Mouse (Mus musculus) liver, adult (tissue): ENCODE data around the gene Dync1i1.

Source experiments
- GATA4 ChIP-seq: IDR thresholded peaks from 2 replicates; pipeline ENCODE4 v1.6.1; 2014; ENCODE audit warnings: mild to moderate bottlenecking, low read length; ENCODE audit not compliant: insufficient replicate concordance

The Dync1i1 gene

DNA sequence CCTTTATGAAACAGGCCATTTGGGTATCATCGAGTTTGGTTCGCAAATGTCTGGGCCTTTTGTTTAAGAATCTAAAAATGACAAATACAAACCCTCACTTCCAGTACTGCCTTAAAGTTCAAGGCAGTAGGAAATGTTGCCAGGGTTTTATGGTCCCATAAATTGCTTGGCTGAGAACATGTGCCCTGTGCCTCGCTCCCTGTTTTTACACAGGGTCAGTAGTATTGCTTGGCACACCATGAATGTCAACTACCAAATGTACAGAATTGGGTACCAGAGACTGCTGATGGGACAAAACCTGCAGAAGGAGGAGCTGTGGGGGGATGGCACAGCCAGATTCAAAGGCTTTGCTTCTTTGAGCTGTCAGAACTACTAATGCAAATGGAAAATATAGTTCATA, 100.0 kb downstream of the Dync1i1 start:
- no peak for TF ChIP-seq GATA4

DNA sequence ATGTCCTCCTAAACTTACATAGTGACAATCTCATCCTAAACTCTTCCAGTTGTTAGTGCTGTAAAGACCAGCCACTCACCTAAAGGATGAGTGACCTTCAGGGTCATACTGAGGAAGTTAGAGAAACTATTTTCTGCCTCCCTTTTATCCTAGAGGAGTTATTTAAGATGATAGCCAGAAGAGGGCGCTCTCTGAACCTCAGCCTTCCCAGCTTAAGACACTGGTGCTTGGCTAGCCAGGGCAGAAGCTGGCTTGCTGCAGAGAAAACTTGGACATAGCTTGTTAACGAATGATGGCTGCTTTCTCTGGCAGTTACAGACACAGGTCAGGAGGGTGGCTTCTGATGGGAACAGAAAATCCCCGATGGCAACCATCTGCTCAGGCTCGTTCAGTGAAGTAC, 101.6 kb downstream of the Dync1i1 start:
- no peak for TF ChIP-seq GATA4

DNA sequence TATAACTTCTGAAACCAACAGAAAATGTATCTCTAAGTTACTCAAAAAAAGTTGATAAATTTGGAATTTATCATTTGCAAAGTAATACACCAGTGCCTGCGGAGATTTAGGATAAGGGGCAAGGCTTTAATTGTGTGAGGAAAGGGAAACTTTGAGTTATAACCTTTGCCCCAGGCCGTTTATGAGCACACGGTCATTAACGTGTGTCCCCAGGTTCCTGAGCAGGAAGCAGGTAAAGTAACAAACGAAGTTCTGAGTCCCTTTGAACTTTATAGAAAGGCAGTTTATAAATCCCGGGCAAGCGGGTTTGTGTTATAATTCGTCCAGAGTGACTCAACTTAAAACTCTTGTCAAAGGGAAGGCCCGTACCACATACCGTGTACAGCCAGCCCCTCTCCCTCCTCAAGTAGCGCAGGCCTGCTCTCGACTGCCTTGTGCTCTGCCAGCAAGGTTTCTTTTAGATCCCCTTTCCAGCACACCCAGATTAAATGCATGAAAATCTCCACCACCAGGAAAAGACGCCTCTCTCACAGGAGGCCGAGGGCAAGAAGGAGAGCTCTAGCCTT, 103.1 kb downstream of the Dync1i1 start:
- TF ChIP-seq GATA4 = no peak

DNA sequence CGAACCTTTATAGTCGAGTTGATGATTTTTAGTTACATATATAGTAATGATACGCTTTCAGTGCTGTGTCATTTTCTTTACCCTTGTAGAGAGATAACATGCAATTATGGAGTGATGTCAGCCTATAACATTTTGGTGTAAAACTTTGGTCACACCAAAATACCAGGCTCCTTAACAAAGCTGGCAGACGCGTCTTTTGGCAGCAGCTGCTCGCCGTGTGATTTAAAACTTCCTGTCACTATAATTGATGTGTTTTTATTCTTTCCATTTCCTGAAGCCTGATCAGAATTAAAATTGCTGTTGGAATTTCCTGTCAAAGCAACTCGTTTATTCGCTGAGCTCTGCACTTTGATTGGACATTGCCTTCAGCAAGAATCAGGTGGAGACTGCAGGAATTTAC, 103.7 kb downstream of the Dync1i1 start:
- TF ChIP-seq GATA4 = no peak

DNA sequence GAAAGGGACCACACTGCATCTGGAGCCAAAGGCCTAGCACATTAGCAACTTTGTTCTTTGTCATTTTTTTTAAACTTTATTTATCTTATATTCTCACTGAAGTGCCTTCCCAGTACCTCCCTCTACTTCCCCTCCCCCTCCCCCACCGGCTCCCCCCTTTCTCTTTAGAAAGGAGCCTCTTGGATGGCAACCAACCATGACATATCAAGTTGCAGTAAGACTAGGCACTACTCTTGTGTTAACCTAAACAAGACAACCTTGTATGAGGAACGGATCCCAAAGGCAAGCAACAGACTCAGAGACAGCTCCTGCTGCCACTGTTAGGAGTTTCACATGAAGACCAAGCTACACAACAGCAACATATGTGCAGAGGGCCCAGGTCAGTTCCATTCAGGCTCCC, 105.3 kb downstream of the Dync1i1 start:
- no peak for TF ChIP-seq GATA4

DNA sequence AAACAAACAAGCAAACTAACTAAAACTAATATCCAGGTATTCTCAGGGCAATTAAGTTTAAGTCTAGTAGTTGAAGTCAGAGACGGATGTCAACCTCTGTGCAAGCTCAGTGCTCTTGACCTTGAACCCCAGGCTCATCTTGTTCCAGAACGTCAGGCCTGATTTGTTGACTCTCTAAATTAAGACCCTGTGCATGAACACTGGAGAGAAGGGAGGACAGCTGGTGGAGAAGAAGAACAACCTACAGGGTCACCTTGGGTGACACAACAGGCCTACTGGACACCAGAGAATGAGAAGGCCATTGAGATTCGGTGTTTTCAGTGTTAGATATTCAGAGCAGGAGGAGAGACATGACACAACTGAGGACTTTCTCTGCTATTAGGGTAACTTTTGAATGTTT, 105.8 kb downstream of the Dync1i1 start:
- TF ChIP-seq GATA4 = no peak

DNA sequence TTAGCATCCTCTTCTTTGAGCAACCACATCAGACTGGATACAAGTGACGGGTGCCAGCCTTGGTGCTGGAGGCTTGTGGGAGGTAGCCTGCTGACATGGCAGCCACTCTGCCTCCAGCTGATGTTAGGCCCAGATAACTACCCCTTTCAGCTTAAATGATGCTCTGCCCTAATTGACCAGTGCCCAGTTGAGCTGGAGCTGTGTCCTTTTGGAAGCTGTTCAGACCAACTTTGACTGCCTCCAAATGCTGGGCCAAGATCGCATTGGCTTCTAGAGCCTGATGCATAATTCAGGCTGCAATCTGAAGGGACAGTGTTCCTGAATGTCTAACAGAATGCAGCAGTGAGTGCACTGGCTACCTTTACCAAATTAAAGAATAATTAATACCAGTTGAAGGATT, 107.4 kb downstream of the Dync1i1 start:
- TF ChIP-seq GATA4 = no peak

DNA sequence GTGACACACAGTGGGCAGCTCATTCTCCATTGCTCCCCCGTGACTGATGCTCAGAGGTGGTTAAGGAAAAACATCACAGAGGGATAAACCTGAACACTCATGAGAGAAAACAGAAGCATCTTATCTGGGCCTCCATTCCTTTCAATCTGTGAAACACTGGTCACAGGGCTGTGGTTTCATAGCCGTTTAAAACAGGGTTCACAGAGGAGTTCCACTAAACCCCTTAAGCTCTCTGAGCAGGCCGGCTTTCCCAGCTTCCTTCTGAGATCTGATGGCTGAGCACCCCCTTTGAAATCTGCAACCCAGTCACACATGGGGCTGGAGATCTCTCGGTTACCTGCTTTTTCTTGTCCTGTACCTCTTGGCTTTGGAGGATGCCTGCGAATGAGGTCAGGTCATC, 117.0 kb downstream of the Dync1i1 start:
- TF ChIP-seq GATA4 = no peak

DNA sequence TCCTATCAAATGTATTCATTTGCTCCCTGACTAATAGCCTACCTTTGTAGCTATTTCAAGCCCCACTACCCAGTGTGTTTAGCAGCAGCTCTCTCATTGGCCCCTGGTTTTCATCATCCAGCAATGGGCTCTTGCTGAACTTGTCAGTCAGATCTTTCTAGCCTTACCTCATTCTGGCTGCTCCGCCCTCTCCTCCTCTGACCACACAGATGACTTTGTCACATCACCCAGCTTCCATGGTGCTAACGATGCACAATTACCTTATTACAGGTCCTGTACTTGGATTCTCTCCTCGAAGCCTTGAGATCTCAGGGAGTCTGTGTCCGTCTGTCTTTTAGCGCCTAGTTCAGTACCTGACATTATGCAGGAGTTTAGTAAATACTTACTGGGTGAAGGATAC, 120.7 kb downstream of the Dync1i1 start:
- TF ChIP-seq GATA4 = no peak

DNA sequence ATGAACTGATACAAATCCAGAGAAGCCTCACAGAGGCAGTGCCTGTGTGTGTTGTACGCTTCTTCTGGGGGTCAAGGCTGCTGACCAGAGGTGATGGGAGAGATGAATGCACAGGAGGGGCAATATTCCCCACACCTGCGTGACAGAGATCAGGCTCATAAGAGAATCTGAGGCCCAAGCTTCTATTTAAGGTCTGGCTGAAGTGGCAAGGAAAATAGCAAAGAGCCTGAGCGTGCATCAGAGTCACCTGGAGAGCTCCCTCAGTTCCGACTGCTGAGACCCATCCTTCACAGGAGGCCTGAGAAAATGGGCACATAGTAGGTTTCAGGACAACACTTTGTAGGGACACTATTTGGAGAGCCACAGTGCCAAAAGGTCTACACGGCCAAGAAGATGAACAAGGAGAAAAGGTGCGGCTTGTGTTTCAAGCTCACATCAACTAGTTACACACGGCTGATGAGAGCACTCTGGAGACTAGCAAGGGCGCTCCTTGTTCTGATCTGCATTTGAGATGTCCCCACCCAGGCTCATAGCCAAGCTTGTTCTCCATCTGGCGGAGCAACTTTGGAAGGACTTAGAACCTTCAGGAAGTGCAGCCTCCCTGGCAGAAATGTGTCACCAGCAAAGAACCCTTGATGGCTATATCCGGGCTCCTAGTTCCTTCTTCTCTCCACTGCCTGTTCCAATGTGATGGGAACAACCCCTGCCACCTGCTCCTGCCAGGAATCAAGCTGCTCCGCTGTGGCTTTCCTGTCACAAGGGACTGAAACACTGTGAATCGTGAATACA, 128.8 kb downstream of the Dync1i1 start:
- no peak for TF ChIP-seq GATA4

DNA sequence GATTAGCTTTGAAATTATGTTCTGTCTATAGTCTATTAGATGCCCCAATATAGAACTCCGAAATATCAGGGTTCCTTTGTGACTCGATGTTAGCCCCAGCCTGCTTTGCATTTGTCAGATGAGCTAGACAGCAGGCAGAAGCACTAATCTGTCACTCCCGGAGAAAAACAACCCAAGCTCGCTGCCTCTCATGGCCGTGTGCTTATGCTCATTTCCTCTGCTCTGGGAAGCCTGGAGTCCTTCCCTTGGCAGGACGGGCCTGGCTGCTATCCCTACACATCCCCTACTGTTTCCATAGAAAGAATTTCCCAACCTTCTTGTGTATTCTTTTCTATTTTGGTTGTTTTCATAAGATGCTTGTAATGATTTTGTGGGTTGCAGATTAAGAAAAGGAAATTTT, 130.1 kb downstream of the Dync1i1 start:
- TF ChIP-seq GATA4 = no peak

DNA sequence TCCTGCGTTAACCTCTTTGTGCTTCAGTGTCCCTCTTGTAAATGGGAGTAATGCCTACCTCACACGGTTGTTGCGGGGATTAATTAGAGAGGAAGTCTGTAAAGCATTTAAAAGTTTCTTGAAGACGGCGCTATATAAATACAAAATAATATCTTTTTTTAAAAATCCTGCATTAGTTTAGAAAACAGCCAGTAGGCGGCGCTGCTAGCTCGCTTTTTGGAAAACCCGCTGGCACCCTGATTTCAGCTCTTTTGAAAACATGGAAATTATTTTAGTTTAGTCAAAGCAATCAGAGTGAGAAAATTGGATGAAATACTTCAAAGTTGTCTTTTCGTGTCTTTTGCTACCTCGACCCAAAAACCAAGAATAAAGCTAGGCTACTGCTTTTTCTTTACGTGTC, 132.9 kb downstream of the Dync1i1 start:
- no peak for TF ChIP-seq GATA4

DNA sequence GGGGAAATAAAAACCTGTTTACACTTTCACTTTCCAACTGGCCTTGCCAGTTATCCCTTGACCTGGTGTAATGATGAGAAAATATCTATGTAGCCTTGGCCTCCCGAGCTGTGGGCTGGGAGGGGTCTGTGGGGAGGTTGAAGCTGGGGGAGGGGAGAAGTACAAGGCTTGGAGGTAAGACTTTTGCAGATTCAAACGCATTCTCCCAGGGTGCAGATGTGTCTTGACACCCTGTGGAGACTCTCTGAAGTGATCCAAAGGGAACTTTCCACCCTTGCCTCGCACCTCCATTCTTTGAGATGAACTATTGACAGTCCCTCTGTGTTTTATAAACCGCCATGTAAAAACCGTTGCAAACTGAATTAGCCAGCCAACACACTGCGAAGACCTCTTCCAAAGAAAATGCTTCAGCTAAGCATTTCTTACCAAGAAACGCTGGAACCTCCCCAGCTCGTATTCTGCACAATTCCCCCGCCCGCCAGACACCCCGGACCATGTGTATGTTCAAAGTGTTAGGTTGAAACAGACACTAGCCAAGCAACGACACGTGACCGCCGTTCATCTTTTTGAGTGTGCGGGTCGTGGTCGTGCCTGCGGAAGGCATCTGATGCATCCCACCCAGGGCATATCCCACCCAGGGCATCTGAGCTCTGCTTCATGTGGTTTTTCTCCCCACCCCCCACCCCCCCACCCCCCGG, 133.6 kb downstream of the Dync1i1 start:
- no peak for TF ChIP-seq GATA4

DNA sequence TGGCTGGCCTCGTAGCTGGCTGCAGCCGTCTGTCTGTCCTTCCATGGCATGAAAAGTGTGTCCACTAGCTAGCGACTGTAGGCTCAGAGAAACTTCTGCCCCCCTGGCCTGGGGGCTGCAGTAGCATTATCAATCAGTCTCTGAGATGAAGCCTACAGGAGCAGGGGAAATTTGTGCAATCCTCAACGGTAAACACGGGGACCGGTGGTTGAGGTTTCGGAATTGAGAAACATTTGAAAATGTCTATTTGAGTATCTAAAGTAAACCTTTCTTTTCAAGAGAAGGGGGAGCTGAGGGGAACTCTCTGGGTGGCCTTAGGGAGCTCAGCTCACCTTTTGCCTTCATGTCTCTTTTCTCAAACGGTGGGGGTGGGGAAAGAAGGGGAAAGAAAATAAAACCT, 134.2 kb downstream of the Dync1i1 start:
- no peak for TF ChIP-seq GATA4

DNA sequence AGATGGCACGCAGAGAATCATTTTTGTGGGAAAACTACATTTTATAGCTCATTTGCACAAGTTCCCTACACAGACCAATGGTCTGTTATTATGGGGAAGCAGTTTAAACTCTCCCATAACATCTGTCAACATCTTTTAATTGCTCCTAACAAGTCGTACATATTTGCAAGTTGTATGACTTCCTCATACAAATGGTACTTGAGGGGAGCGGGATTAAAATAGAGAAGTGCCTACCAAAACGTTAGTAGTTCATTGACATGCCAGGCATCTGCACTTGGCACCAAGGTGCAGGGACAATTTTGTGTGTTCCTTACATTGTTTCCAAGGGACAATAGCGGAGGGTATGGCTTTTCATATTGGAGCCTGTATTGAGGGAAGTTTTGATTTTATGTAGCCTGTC, 140.7 kb downstream of the Dync1i1 start:
- no peak for TF ChIP-seq GATA4

DNA sequence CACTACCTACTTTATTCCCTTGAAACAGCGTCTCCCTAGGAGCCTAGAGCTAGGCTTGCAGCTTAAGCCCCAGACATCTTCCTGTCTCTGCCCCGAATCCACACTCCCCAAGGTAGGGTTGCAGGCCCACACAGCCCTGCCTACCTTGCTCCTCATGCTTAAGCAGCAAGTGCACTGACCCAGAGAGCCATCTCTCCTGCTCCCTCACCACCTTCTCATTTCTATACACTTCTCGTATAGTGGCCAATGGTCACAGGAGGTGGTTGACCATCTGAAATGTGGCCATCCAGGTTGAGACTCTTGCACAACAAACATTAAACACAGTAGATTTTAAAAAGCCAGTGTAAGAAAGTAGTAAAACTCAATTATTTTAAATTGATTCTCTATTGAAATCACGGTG, 141.8 kb downstream of the Dync1i1 start:
- no peak for TF ChIP-seq GATA4
